Mouse (Mus musculus) layer of hippocampus, adult 2 months (tissue): ENCODE measurements at regions not wholly inside any gene's neighbourhood (a gene's known extent, or its start where the extent isn't known, plus 50 kb on each side); places are given as distances from the start of the nearest gene placed in this dataset.

Experiments
- DNase-seq, 2 experiments: peaks; one replicate each; pipeline ENCODE4 v3.0.0; 2022; ENCODE audit warnings: low spot score in 2 of 2
- H3K27ac ChIP-seq: fragments of 200-600 bp; 2 replicates; pipeline ENCODE4 v1.8.1; 2022
- H3K4me3 ChIP-seq: fragments of 200-600 bp; 2 replicates; pipeline ENCODE4 v1.8.1; 2022; ENCODE audit warnings: mild to moderate bottlenecking
- CTCF ChIP-seq: fragments of 200-600 bp; conservative IDR thresholded peaks from 2 replicates; pipeline ENCODE4 v1.8.1; 2022; ENCODE audit warnings: antibody characterized with exemption, mild to moderate bottlenecking, moderate library complexity

- no peak for DNase-seq
- no peak for TF ChIP-seq CTCF
- no peak overlapping the region for H3K4me3 ChIP-seq
- H3K27ac ChIP-seq, result no peak overlapping the region
Measured at GRCm38 (mm10) chr12:50808731-50809281, 159.9 kb upstream of the Prkd1 start.

- Histone ChIP-seq H3K27ac (no peak overlapping the region), H3K4me3 (no peak overlapping the region)
- no peak for TF ChIP-seq CTCF
- no peak for DNase-seq
Measured at GRCm38 (mm10) chr12:50804391-50804790, 155.5 kb upstream of the Prkd1 start.

- no peak for DNase-seq
- no peak overlapping the region for H3K27ac ChIP-seq
- no peak for TF ChIP-seq CTCF
- no peak overlapping the region for H3K4me3 ChIP-seq
Measured at GRCm38 (mm10) chr12:50765156-50765940, 116.5 kb upstream of the Prkd1 start.

DNA sequence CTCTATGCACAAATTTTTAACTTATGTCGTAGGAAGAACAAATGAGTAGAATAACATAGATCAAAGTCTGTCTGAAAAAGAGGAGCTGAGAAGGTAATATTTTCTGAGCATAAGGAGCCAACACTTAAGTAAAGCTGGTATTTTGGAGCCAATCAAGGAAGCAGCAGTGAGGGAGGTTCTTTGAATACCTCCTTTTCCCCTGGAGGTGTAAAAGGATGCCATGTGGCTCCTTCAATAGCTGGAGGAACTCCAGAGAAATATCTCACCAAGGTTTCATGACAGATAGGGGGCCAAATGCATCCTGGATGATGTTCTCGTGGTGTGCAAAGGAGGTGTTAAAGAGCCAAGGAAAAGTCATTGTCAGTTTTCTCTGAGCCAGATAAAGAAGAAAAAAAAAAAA, 115.6 kb upstream of the Prkd1 start:
- no peak for DNase-seq
- Histone ChIP-seq H3K27ac (no peak overlapping the region), H3K4me3 (no peak overlapping the region)
- TF ChIP-seq CTCF, result no peak

GRCm38 (mm10) chr12:50734135-50734534, 85.2 kb upstream of the Prkd1 start:
- Histone ChIP-seq H3K4me3 (no peak overlapping the region), H3K27ac (no peak overlapping the region)
- TF ChIP-seq CTCF, result no peak
- DNase-seq, result no peak

DNA sequence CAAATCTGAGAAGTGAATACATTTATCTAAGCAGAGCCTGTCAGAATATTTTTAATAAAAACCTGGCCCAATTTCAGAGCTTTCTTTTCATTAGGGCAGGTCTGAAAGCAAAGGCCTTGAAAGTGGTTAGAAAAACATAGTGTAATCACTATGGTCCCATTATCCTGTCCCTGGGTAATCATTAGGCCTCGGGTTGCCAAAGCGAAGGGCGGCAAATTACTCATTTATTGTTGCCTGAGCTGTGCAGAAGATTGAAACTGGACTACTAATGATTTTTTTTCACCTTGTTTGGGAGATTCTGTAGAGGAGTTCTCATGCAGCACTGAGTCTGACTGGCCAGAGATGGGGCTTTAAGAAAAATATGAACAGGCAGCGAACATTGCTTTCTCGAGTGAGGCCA, 63.7 kb upstream of the Prkd1 start:
- TF ChIP-seq CTCF, result no peak
- DNase-seq, result no peak
- Histone ChIP-seq H3K4me3 (no peak overlapping the region), H3K27ac (no peak overlapping the region)

GRCm38 (mm10) chr12:50709000-50709788, 60.3 kb upstream of the Prkd1 start:
- Histone ChIP-seq H3K27ac (no peak overlapping the region), H3K4me3 (no peak overlapping the region)
- no peak for DNase-seq
- no peak for TF ChIP-seq CTCF

DNA sequence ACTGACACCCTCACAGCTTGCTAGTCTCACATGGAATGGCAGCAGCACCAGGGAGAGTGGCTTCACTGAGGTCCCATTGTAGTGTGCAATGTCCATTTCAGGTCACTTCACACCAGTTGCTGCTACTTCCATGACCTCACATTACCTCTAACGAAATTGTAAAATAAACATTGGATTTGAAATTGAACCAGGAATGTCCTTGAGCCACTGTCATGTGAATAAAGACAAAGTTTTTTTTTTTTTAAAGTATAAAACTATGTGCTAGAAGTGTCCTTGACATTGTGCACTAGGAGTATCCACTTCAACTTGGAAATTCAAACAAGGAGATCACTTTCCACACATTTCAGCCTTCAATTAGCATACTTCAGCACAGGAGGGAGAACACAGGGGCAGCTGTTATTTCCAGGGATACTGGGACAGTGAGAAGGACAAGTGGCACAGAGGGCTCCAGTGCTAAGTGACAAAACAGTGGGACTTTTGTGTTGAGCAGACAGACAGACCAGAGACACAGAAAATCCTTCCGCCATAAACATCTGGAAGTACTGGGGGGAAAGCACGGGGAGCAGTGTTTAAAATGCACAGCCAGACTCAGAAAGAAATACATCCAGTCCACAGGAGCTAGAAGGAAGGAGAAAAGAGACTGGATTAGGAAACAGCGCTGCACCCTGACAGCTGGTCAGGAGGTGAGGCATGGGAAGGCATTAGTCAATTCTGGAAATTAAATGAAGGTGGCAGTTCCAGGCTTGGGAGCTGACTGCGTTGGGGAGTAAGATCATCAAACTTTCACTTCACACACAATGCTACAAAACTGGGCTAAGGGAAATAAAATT, 49.9 kb upstream of the Prkd1 start:
- peak in 1 of 2 experiments; percentile 7 for DNase-seq
- Histone ChIP-seq H3K4me3 (no peak overlapping the region), H3K27ac (peak overlapping the region; percentile 33)
- no peak for TF ChIP-seq CTCF
